ENCODE assay signal across 8 mouse cellular contexts in genomic region chr17:66077437-66077850, GRCm38 (mm10). TPM values are rescaled to one million over a fixed set of nuclear protein-coding genes. Genes with fewer than 3 reads are reported as not detected.
DNase-seq lines count a peak whose midpoint lies in the region; ATAC-seq and TF ChIP-seq lines count a peak whose summit lies in the region.

No protein-coding gene starts in this region.

- ATAC-seq in embryonic facial prominence, embryonic 14.5 days (ENCODE audit: low read depth) = peak; percentile 64
- peak; percentile 51 for ATAC-seq in limb, embryonic 11.5 days (ENCODE audit: insufficient number of reproducible peaks, low FRiP score, low TSS enrichment, low read depth)
- ATAC-seq in neural tube, embryonic 14.5 days (ENCODE audit: low read depth) = peak; percentile 79

- TF ChIP-seq POLR2A in cerebellum, adult 2 months (IDR thresholded peaks at IDR 0.05; ENCODE audit: borderline replicate concordance, insufficient read depth, low read length) = no peak

- peak overlapping the region; percentile 100 for H3K4me3 ChIP-seq in cerebellum, adult 2 months (replicated peaks; ENCODE audit: insufficient read depth, low read depth, low read length)
- H3K4me3 ChIP-seq in embryonic facial prominence, embryonic 14.5 days (ENCODE audit: low read depth, low read length) = peak overlapping the region; percentile 91
- H3K4me3 ChIP-seq in limb, embryonic 11.5 days (ENCODE audit: low read depth, low read length) = peak overlapping the region; percentile 77
- peak overlapping the region; percentile 87 for H3K4me3 ChIP-seq in neural tube, embryonic 14.5 days (ENCODE audit: low read depth, low read length)

- TF ChIP-seq CTCF in cerebellum, adult 2 months (IDR thresholded peaks at IDR 0.05; ENCODE audit: borderline replicate concordance, insufficient read depth, low read depth, low read length) = no peak

- WGBS in cerebellum, adult 2 months = 1% methylated on average over 23 of the region's 23 CpGs
- WGBS in embryonic facial prominence, embryonic 14.5 days = under 1% methylated on average over 16 of the region's 23 CpGs
- WGBS in limb, embryonic 11.5 days = under 1% methylated on average over 23 of the region's 23 CpGs
- WGBS in neural tube, embryonic 14.5 days = 0% methylated on average over 23 of the region's 23 CpGs

- no peaks in the 10 kb centered on the region for H3K4me1 ChIP-seq in cerebellum, adult 2 months (ENCODE audit: control insufficient read depth, insufficient read depth, low read length)
- peaks cover 4% of the 10 kb centered on the region for H3K4me1 ChIP-seq in embryonic facial prominence, embryonic 14.5 days (ENCODE audit: control insufficient read depth, insufficient read depth, low read length)
- no peaks in the 10 kb centered on the region for H3K4me1 ChIP-seq in limb, embryonic 11.5 days (ENCODE audit: control insufficient read depth, insufficient read depth, low read length)
- H3K4me1 ChIP-seq in neural tube, embryonic 14.5 days (ENCODE audit: control insufficient read depth, insufficient read depth, low read length) = peaks cover 12% of the 10 kb centered on the region

- DNase-seq in cerebellum, adult 2 months = no peak
- no peak for DNase-seq in cerebellum, adult 18-20 months
- DNase-seq in 3T3-L1 (ENCODE audit: low read depth, low spot score) = peak; percentile 50
- DNase-seq in embryonic facial prominence, embryonic 14.5 days (ENCODE audit: low spot score) = peak; percentile 31
- DNase-seq in limb, embryonic 11.5 days (ENCODE audit: low spot score) = no peak
- DNase-seq in cerebellum, adult 9-11 months = no peak
- no peak for DNase-seq in adrenal gland, postnatal 25 days

- peak overlapping the region; percentile 83 for H3K4me2 ChIP-seq in embryonic facial prominence, embryonic 14.5 days (ENCODE audit: low read depth, low read length)
- peak overlapping the region; percentile 89 for H3K4me2 ChIP-seq in limb, embryonic 11.5 days (ENCODE audit: low read depth, severe bottlenecking)
- H3K4me2 ChIP-seq in neural tube, embryonic 14.5 days (ENCODE audit: low read depth, low read length) = peak overlapping the region; percentile 78

- peaks cover 27% of the 10 kb centered on the region for H3K36me3 ChIP-seq in embryonic facial prominence, embryonic 14.5 days (ENCODE audit: control insufficient read depth, insufficient read depth, low read length)
- H3K36me3 ChIP-seq in limb, embryonic 11.5 days (ENCODE audit: control insufficient read depth, insufficient read depth, low read length) = no peaks in the 10 kb centered on the region
- H3K36me3 ChIP-seq in neural tube, embryonic 14.5 days (ENCODE audit: control insufficient read depth, insufficient read depth, low read length) = peaks cover 25% of the 10 kb centered on the region

- peak overlapping the region; percentile 83 for H3K9ac ChIP-seq in embryonic facial prominence, embryonic 14.5 days (ENCODE audit: low read depth, low read length)
- H3K9ac ChIP-seq in limb, embryonic 11.5 days (ENCODE audit: low read length) = peak overlapping the region; percentile 70
- peak overlapping the region; percentile 86 for H3K9ac ChIP-seq in neural tube, embryonic 14.5 days (replicated peaks; ENCODE audit: low read depth, low read length)

- no peaks in the 10 kb centered on the region for H3K27me3 ChIP-seq in cerebellum, adult 2 months (ENCODE audit: control insufficient read depth, insufficient read depth, low read length)
- no peaks in the 10 kb centered on the region for H3K27me3 ChIP-seq in embryonic facial prominence, embryonic 14.5 days (replicated peaks; ENCODE audit: control insufficient read depth, insufficient read depth, low read length)
- H3K27me3 ChIP-seq in limb, embryonic 11.5 days (ENCODE audit: control insufficient read depth, insufficient read depth, low read length) = no peaks in the 10 kb centered on the region
- H3K27me3 ChIP-seq in neural tube, embryonic 14.5 days (ENCODE audit: control insufficient read depth, insufficient read depth, low read length) = no peaks in the 10 kb centered on the region

- no peaks in the 10 kb centered on the region for H3K9me3 ChIP-seq in embryonic facial prominence, embryonic 14.5 days (ENCODE audit: control insufficient read depth, low read length)
- no peaks in the 10 kb centered on the region for H3K9me3 ChIP-seq in limb, embryonic 11.5 days (ENCODE audit: control insufficient read depth, low read length)
- H3K9me3 ChIP-seq in neural tube, embryonic 14.5 days (ENCODE audit: control insufficient read depth, low read length) = no peaks in the 10 kb centered on the region

- peak overlapping the region; percentile 65 for H3K27ac ChIP-seq in cerebellum, adult 2 months (ENCODE audit: insufficient read depth, low read length)
- H3K27ac ChIP-seq in embryonic facial prominence, embryonic 14.5 days (replicated peaks; ENCODE audit: low read depth, low read length) = peak overlapping the region; percentile 85
- H3K27ac ChIP-seq in limb, embryonic 11.5 days (replicated peaks; ENCODE audit: low read depth, low read length) = peak overlapping the region; percentile 68
- H3K27ac ChIP-seq in neural tube, embryonic 14.5 days (ENCODE audit: low read depth, low read length) = peak overlapping the region; percentile 83

RNA-seq across cellular contexts. Expression of gene Ankrd12, which starts 0.6 kb away (rescaled TPM):
- polyA plus RNA-seq in cerebellum, adult 2 months (2012; rRNA removed) = 25.5 and 28.1 TPM in 2 replicates
- 24.9 and 25.2 TPM in 2 replicates for polyA plus RNA-seq in embryonic facial prominence, embryonic 14.5 days (2014; fragmentation: Nextera tagmentation; extraction: Ambion mirVana)
- polyA plus RNA-seq in limb, embryonic 11.5 days (2014; fragmentation: Nextera tagmentation; extraction: Ambion mirVana) = 21.5 and 24.5 TPM in 2 replicates
- polyA plus RNA-seq in neural tube, embryonic 14.5 days (2014; fragmentation: Nextera tagmentation; extraction: Ambion mirVana) = 184 and 193 TPM in 2 replicates
- total RNA-seq in adrenal gland, postnatal 25 days (2021) = 25.3 and 33.4 TPM in 2 replicates

RNA-seq across cellular contexts. Expression of gene Ndufv2, which starts 23.9 kb away (rescaled TPM):
- 241 and 269 TPM in 2 replicates for polyA plus RNA-seq in cerebellum, adult 2 months (2012; rRNA removed)
- polyA plus RNA-seq in embryonic facial prominence, embryonic 14.5 days (2014; fragmentation: Nextera tagmentation; extraction: Ambion mirVana) = 338 and 361 TPM in 2 replicates
- polyA plus RNA-seq in limb, embryonic 11.5 days (2014; fragmentation: Nextera tagmentation; extraction: Ambion mirVana) = 320 TPM in 2 replicates
- polyA plus RNA-seq in neural tube, embryonic 14.5 days (2014; fragmentation: Nextera tagmentation; extraction: Ambion mirVana) = 428 and 454 TPM in 2 replicates
- total RNA-seq in adrenal gland, postnatal 25 days (2021) = 278 and 311 TPM in 2 replicates

RNA-seq across cellular contexts. Expression of gene Washc1, which starts 33.9 kb away (rescaled TPM):
- 52.5 and 53.4 TPM in 2 replicates for polyA plus RNA-seq in cerebellum, adult 2 months (2012; rRNA removed)
- polyA plus RNA-seq in embryonic facial prominence, embryonic 14.5 days (2014; fragmentation: Nextera tagmentation; extraction: Ambion mirVana) = 35.1 and 37.6 TPM in 2 replicates
- polyA plus RNA-seq in limb, embryonic 11.5 days (2014; fragmentation: Nextera tagmentation; extraction: Ambion mirVana) = 34.4 and 36.9 TPM in 2 replicates
- polyA plus RNA-seq in neural tube, embryonic 14.5 days (2014; fragmentation: Nextera tagmentation; extraction: Ambion mirVana) = 37.3 and 41.5 TPM in 2 replicates
- 35.9 and 43.4 TPM in 2 replicates for total RNA-seq in adrenal gland, postnatal 25 days (2021)

RNA-seq across cellular contexts. Expression of gene Ddx11, which starts 45.9 kb away (rescaled TPM):
- polyA plus RNA-seq in cerebellum, adult 2 months (2012; rRNA removed) = 3.9 and 5.8 TPM in 2 replicates
- 11.1 and 12.0 TPM in 2 replicates for polyA plus RNA-seq in embryonic facial prominence, embryonic 14.5 days (2014; fragmentation: Nextera tagmentation; extraction: Ambion mirVana)
- polyA plus RNA-seq in limb, embryonic 11.5 days (2014; fragmentation: Nextera tagmentation; extraction: Ambion mirVana) = 28.0 and 32.5 TPM in 2 replicates
- 2.9 and 3.6 TPM in 2 replicates for polyA plus RNA-seq in neural tube, embryonic 14.5 days (2014; fragmentation: Nextera tagmentation; extraction: Ambion mirVana)
- 9.7 and 11.1 TPM in 2 replicates for total RNA-seq in adrenal gland, postnatal 25 days (2021)

Comparison
In these comparisons a context has a peak if more than half of its experiments do, and no peak if none do; other contexts are left out.
1. DNase-seq: peak in 3T3-L1 (single experiment) and embryonic facial prominence, embryonic 14.5 days (single experiment); none in cerebellum, adult 2 months (0 of 2), cerebellum, adult 18-20 months (0 of 2), limb, embryonic 11.5 days (single experiment), cerebellum, adult 9-11 months (single experiment) and adrenal gland, postnatal 25 days (single experiment).
2. Peak in every context shown above with its lines, with median percentiles within 50 percentile points of each other: H3K27ac ChIP-seq, H3K4me3 ChIP-seq, ATAC-seq, H3K4me2 ChIP-seq and H3K9ac ChIP-seq.